Mouse (Mus musculus) thymus, adult 2 months (tissue): ENCODE data around the gene Isy1.

Source experiments
- CTCF ChIP-seq: fragments of 200-500 bp; IDR thresholded peaks from 2 replicates; pipeline ENCODE4 v1.5.1; 2012; ENCODE audit warnings: mild to moderate bottlenecking, control low read depth, low read length, moderate library complexity, borderline replicate concordance; ENCODE audit not compliant: control insufficient read depth, poor library complexity, insufficient read depth; ENCODE audit errors: extremely low read depth
- POLR2A ChIP-seq: fragments of 200-500 bp; IDR thresholded peaks from 2 replicates; pipeline ENCODE4 v1.6.1; 2012; ENCODE audit warnings: mild to moderate bottlenecking, low read length, control low read depth, moderate library complexity; ENCODE audit not compliant: control insufficient read depth, poor library complexity, insufficient read depth; ENCODE audit errors: extremely low read depth

GRCm38 (mm10) chr6:87777842-87778241 lies 60.8 kb downstream of the Isy1 start, which contains the start of gene Gp9:
- TF ChIP-seq CTCF (no peak), POLR2A (no peak)
